Mouse (Mus musculus): Measurements from ENCODE around the gene Akr1b3. TPM values are rescaled to one million over a fixed set of nuclear protein-coding genes. Genes with fewer than 3 reads are reported as not detected.
"Not testable (repeated sequence)": the region's sequence is repeated elsewhere in the genome, so short reads cannot be mapped to it uniquely, and the experiment has no call there.

Gene Akr1b3
- 10 to 100 TPM; 44.6 to 55.6 (median 48.9) TPM for total RNA-seq (2022)

DNA sequence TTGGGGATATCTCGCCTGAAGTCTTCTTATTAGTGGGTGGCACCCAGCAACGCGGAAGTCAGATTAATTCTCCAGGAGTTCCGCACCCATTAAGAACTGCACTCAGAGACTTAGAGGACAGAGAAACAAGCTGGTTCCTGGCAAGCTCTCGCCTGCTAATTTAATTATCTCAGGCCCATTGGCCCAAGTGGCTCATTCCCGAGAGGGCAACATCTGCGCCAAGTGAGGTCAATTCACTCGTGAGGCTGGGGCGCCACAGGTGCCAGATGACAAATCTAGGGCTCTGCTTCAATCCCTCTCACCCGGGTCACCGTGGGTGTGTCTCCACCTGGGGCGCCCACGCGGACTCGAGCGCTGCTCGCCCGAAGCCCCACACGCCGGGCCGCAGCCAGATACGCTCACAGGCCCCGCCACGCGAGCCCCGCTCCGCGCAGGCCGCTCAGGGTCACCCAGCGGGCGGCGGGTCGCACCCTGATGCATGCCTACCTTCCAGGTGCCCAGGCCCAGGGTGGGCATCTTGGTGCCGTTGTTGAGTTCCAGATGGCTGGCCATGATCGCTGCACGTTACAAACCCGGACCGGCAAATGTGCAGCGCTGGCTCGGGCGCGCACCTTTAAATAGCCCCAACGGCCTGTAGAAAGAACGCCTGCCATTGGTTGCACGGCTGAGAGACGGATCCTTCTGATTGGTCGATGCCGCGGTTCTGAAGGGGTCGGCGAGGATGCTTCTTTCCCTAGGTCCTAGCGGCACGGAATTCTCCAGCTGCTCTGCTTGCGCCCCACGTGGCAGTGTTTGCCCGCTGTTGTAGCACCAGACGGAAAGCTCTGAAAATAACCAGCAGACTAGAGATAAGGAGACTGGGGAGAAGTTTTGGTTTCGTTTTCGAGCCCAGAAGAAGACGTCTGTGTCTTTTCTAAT lies at the start of gene Akr1b3:
Gene Akr1b3, minus strand, starts transcription at position 625 of the 918 bp plus-strand sequence.
- peak; percentile 88 to 91 for DNase-seq (ENCODE audit: low spot score in 2 of 2)

DNA sequence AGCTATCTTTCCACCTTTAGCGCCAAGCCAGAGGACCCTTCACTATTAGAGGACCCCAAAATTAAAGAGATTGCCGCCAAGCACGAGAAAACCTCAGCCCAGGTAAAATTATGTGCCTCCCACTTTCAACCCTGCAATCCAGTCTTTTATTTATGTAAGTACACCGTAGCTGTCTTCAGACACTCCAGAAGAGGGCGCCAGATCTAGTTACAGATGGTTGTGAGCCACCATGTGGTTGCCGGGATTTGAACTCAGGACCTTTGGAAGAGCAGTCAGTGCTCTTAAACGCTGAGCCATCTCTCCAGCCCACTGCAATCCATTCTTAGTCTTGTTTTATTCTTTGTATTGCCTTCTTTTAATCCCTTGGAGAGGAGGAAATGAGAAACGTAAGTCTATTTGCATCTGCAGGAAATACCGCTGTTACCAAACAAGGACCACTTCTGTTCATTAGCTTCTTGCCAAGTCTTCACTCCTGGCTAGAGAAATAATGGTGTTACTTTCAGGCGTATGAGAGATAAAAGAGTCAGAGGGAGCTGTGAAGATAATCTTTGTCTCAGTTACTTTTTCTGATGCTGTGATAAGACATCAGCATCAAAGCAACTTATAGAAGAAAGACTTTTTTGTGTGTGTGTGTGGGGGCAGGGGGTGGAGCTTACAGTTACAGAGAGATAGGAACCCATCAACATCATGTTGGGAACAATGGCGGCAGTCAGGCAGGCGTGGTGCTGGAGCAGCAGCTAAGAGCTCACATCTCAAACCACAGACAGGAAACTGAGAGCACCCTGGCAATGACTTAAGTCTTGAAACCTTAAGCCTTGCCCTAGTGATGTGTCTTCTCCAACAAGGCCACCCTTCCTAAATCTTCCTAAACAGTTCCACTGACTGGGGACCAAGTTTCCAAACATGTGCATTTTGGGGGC lies 47.2 kb upstream of the Akr1b3 start:
- DNase-seq (ENCODE audit: low spot score in 2 of 2) = no peak

DNA sequence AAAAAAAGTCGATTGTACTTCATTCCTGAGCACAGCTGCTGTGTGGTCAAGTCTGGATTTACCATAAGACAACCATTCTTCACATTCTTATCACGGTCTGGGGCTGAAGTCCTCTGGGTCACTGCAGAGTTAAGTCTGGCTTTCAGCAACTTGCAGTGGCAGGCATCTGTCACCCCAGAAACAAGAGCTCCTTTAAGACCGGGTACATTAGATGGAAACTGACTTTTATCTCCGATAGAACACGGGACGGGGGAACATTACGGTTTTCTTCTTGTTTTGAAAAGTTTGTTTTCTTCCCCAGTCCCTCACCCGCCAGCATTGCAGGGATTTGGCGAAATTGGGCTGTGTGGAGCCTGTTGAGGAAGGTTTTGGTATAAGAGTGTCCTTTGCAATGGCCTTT lies 38.6 kb upstream of the Akr1b3 start:
- DNase-seq (ENCODE audit: low spot score in 2 of 2) = no peak

DNA sequence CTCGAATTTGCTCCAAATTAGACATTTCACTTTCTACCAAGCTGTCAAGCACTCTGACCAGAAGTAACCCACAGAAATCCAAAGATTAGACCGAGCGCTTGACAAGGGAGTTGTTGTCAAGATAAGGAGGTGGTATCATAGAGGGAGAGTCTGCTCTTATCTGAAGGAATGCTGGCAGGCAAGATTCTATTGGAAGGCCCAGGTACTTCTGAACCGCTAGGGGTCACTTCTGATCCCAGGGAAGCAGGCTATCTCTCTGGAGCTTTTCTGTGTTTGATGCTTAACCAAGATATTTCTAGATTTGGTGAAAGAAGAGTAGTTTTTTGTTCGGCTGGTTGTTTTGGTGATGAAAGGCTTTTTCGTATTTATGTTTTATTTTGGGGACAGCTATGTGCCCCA lies 38.1 kb upstream of the Akr1b3 start:
- DNase-seq (ENCODE audit: low spot score in 2 of 2) = no peak

DNA sequence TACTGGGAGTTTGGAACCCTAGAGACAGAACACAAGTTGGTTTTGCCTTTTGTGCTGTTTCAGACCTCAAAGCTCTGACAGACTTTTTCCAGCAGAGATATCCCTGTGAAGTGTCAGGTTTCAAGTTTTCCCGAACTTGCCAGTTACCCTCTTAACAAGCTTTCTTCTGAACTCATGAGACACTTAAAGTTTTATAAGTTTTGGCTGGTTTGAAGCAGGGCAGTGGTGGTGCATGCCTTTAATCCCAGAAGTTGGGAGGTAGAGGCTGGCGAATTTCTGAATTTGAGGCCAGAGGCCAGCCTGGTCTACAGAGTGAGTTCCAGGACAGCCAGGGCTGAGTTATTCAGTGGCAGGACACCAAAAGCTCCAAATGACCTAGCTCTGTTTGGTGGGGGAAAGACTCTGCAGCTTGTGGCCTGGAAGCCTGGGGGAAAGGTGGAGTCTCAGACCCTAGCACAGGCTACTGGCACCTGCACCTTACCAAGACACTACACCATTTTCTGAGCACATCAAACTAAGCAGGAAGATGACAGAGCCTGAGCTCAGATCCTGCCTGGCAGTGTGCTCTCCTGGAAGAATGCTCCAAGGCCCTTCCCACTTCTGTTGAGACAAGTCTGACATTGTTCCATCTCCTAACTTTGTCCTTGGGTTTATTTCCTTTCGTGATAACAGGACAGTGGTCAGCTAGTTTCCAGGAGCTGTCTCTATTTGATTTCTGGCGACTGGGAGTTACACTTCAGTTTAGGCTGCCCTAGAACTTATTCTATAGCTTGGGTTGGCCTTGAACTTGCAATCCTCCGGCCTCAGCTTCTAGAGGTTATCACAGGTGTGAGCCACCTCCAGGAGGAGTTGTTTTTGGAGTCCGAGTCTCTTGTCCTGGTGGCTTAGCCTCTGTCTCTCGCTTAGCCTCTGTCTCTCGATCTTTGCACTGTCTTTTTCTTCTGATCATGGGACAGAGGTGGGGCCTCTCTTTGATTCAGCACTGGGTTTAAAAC lies 37.4 kb upstream of the Akr1b3 start:
- DNase-seq (ENCODE audit: low spot score in 2 of 2) = no peak

DNA sequence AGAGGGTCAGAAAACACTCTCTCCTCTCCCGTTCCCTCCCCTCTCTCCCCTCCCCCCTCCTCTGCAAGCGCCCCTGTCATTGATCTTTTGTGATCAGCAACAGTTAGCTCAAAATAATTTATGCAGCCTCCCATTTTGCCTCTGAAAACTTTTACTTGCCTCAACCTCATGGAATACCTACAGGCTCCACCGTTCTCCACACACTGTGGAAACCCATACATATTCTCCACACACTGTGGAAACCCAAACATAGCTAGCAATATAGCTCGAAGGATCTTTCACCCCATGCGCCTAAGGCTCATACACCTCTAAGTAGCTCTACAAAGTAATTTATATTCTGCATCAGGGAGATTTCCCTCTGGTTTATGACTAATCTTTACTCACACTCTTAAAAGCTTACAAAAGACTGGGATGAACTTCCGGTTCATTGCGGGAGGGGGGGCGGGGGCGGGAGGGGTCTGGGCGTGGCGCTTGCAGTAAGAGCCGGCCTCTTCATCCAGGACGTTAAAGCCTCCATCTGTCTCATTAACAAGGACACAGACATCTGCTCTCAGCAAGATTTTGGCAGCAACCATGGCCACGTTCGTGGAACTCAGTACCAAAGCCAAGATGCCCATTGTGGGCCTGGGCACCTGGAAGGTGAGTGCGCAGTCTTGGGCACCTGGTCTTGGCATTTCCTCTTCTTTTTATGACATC lies 36.5 kb upstream of the Akr1b3 start, which contains the start of gene Akr1b8:
Gene Akr1b8, plus strand, starts transcription at position 462 of the 696 bp plus-strand sequence.
- DNase-seq (ENCODE audit: low spot score in 2 of 2) = no peak

DNA sequence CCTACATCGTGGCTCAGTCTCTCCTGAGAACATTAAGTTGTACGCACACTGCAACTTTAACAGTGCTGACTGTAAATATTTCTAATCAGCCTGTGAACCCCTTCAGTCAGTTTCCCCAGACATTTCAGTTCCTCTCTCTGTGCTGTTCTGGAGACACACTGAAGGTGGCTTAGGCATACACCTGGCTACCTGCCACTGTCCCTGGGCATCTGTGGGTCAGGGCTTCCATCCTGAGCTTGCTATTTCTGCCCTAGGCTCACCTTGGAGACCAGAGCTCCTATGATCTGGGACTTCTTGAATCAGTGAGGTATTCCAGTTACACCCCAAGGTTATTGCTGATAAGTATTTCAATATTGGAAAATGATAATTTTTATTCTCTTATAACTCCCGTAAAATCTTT lies 35.1 kb upstream of the Akr1b3 start:
- DNase-seq (ENCODE audit: low spot score in 2 of 2) = no peak

DNA sequence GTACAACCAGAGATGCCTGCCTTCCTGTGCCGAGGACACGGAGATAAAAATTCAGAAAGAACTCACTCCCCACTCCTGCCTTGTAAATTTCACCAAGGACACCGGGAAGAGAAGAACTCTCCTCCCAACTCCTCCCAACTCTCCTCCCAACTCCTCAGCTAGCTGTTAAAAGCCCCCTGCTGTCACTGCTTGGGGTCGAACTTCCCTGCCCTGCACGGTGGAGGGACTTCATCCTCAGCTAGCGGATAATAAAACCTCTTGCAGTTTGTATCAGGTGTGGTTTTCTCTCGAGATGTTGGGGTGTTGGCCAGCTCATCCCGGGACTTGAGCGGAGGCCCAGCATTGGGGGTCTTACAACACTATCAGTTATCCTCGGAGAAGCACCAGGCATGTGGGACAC lies 34.2 kb upstream of the Akr1b3 start:
- DNase-seq (ENCODE audit: low spot score in 2 of 2) = not testable (repeated sequence)

DNA sequence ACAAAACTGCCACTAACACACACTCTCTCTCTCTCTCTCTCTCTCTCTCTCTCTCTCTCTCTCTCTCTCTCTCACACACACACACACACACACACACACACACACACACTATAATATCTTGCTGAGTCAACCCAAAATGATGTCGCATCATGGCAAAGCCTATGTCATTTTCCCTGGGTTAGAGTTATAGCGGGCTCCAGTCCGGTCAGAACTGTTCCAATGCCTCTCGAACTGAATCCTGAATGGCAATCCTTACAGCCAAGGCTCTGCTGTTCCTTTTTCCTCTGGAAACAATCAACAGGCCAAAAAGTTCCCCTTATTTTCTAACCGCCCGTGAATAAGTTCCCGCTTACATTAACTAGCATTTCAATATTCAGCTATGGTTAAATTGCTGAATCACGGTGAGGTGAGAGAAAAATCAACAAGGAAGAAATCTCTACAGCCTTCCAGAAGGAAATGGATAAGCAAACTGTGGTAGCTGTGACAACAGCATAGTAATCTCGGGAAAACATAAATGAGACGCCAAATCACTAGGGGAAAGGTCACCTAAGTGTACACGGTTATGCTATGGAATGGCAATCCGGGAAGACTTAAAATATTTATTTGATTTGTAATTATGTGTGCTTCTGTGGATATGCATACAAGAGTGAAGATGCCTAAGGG lies 32.9 kb upstream of the Akr1b3 start:
- DNase-seq (ENCODE audit: low spot score in 2 of 2) = no peak

DNA sequence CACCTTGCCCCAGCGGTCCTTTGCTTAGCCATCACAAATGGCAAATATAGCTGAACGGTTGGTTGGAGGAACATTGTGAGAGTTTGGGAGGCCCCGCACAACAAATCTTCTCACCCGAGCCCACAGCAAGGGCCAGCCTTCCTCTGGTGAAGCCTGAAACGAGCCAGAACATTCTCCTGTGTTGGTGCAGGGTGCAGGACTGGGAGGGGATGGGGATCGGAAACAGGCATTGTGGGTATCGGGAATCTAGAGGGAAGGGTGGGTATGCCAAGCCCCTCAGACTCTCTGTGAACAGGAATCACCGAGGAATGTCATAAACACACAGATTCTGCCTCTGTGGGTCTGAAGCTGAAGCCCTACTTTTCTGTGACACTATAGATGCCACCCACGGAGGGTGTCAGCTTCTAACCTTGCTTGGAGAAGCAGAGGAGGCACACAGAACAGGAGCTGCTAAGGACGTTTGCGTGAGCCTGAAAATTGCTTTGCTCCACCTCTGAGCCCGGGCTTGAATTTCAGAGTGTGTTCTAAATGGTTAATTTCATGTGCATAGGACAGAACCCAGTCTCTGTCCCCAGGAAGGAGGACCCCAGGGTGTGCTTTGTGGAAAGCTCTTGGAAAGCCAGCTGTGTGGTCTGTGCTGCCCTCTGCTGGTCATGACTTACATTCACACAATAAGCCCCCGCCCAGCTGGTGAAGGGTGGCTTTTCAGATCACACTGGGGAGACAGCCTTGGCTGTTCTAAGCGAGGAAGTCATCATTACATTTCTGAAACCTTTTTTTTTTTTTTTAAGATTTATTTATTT lies 29.0 kb upstream of the Akr1b3 start:
- DNase-seq (ENCODE audit: low spot score in 2 of 2) = peak; percentile 52 to 72

DNA sequence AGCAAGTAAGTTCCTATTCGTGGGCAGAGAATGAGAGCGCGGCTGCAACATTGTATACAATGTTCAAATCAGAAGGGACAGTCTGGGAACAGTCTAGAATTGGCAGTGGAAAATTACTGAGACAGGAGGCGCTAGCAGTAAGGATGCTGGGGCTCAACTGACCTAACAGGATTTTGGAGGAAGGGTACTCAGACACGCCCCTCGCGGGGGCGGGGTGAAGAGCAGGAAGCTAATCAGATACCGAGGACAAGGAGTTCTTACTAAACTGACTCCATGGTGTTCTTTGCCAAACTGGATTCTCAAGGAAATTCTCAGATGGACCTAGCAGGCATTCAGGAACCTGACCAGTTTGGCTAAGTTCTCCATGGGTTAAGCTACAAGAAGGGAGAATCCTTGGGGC lies 27.7 kb upstream of the Akr1b3 start:
- DNase-seq (ENCODE audit: low spot score in 2 of 2) = no peak

DNA sequence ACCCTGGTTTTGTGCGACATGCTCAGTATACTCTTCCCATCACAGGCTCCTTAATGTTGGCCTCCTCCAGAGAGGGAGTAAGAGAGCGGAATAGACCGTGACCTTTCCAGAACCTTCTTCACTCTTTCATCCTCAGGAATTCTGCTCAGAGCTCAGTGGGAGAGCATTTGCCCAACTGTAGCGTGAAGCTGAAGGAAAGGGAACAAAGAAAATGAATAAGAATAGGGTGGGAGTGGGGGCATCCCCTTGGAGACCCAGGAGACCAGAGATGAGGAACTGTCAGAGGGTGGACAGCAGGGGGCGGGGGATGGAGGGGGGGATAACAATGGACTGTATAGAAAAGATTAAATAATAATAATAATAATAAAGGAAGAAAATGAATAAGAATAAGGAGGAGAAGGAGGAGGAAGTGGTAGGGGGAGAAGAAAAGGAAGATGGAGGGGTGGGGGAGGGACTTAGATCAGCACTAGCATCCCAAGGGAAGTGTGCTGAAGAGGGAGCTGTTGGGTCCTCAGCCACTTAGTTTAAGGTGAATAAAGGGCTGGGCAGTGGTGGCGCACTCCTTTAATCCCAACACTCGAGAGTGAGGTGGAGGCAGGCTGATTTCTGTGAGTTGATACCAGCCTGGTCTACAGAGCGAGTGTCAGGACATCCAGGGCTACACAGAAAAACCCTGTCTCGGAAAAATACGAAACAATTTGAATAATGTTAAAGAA lies 27.0 kb upstream of the Akr1b3 start:
- DNase-seq (ENCODE audit: low spot score in 2 of 2) = no peak

DNA sequence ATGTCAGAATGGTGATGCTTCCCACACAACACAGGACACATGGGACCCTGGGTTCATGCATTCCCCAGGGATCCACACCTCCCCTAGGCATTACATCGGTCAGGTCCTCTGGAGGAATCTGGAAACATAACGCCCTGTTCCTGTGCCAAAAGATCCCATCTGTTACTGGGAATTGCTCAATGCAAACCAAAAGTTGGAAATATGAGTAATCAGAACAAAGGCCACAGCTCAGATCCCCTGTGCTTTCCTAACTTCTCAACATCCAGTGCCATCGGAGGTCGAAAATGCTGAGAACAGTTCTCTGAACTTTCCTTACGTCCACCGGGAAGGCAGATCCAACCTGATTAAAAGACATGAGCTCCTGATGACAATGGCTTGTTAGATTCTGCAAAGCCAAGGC lies 26.1 kb upstream of the Akr1b3 start:
- no peak for DNase-seq (ENCODE audit: low spot score in 2 of 2)

DNA sequence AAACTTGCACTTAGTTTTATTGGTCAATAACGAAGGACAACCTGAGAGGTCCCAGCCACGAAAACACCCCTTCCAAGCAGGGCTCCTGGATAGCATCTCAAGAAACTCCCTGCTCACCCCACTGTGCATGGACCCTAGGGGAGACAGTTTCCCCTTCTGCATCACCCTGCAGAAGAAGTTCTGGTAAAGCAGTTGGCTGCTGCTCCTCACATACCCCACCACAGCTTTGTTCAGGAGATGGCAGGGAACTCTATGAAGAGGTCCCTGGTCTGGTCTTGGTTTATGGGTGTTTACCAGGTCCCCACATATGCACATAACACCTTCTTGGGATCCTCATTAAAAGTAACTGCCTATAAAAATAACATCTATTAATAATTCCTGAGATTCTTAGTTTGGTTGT lies 25.2 kb upstream of the Akr1b3 start:
- no peak for DNase-seq (ENCODE audit: low spot score in 2 of 2)

DNA sequence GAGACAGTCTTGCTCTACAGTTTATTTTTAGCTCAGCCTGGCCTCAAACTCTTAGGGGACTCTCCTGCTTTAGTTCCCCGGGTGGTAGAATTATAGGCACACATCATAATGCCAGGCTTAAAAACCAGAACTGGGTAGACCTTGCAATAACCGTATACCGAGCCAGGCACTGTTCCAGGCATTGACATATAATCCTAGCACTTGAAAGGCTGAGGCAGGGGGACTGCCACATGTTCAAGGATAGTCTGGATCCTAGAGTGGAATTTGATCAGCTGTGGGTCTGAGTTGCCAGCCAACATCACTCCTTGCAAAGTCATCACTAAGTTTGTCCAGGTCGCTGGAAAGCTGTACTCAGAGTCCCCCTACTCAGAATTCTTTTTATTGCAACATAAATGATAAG lies 24.7 kb upstream of the Akr1b3 start:
- no peak for DNase-seq (ENCODE audit: low spot score in 2 of 2)

DNA sequence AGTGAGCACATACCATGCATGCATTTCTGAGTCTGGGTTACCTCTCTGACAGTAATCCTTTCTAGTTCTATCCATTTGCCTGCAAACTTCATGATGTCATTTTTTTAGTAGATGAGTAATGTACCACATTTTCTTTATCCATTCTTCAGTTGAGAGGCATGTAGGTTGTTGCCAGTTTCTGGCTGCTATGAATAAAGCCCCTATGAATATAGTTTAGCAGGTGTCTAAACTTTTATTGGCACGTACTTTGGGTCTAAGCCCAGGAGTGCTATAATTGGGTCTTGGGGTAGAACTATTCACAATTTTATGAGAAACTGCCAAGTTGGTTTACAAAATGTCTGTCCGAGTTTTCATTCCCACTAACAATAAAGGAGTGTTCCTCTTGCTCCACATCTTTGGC lies 20.5 kb upstream of the Akr1b3 start:
- DNase-seq (ENCODE audit: low spot score in 2 of 2) = no peak

DNA sequence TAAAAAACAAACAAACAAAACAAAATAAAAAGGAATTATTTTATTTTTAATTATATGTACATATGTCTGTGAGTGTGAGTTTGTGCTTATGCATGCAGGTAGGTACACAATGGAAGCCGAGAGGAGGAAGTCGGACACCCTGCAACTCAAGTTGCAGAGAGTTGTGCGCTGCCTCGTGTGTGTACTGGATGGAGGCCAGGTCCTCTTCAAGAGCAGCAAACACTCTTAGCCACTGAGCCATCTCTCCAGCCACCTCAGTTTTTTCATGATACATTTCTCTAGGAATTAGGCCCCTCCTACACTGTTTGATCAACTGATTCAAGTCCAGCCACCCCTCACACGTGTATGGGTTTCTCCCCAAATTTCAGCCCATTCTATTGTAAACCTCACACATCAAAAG lies 17.4 kb upstream of the Akr1b3 start:
- DNase-seq (ENCODE audit: low spot score in 2 of 2) = no peak

DNA sequence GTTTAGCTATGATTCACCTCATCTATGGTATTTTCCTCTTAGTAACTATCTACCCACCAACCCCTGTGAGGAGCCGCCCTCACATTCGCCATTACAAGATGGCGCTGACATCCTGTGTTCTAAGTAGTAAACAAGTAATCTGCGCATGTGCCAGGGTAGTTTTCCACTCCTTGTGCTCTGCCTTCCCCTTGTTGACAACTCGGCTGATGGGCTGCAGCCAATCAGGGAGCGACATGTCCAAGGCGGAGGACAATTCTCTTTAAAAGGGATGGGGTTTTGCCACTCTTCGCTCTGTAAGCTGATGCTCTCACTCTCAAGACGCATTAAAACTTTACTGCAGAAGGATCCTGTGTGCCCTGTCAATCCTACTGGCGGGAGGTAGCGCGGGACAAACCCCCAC lies 14.5 kb upstream of the Akr1b3 start:
- not testable (repeated sequence) for DNase-seq (ENCODE audit: low spot score in 2 of 2)
